Mouse (Mus musculus): Measurements from ENCODE around the gene Rab27a. TPM values are rescaled to one million over a fixed set of nuclear protein-coding genes. Genes with fewer than 3 reads are reported as not detected.

Rab27a gene
- 1 to 10 TPM; 4.5 to 5.6 TPM for total RNA-seq (2021)
- 2.3 TPM in 2 replicates for polyA plus RNA-seq (2012; rRNA removed)
- long read RNA-seq, partial matches to known transcripts: 0 of 3 reads
- long read RNA-seq, other reads (novel, unspliced or antisense): 1 of 3 reads

- H3K79me2 ChIP-seq (replicated peaks; ENCODE audit: control insufficient read depth, insufficient read depth, low read length): no peaks in the 10 kb centered on the region
- WGBS: 1% methylated on average over 41 of the region's 41 CpGs
- TF ChIP-seq EP300 (IDR thresholded peaks at IDR 0.05; ENCODE audit: insufficient read depth, low read depth, low read length): peak; percentile 72; the same call in 1 of the 2 replicates
- peak; percentile 99 for TF ChIP-seq CTCF (IDR thresholded peaks at IDR 0.05)
- peak; percentile 62 for TF ChIP-seq POLR2A (IDR thresholded peaks at IDR 0.05; ENCODE audit: insufficient read depth, low read depth, low read length)
- intact Hi-C loops (cut with DNase I): loop anchor here (1.0 to 5.0 kb wide), 4 partner anchors 22 to 77 kb away; partner anchors contain the start of gene Rsl24d1
- H3K9ac ChIP-seq (ENCODE audit: low read depth, low read length): peak within 1 kb of the TSS; percentile 86
- peak within 1 kb of the TSS; percentile 47 for H3K4me3 ChIP-seq
- no peaks in the 10 kb centered on the region for H3K36me3 ChIP-seq (ENCODE audit: control insufficient read depth, insufficient read depth, low read length)
- DNase-seq: peak; percentile 81 to 82
- H3K4me1 ChIP-seq (ENCODE audit: control insufficient read depth, insufficient read depth, low read length): peaks cover 5% of the 10 kb centered on the region
- no peaks in the 10 kb centered on the region for H3K27me3 ChIP-seq (ENCODE audit: control insufficient read depth, insufficient read depth, low read length)
- H3K27ac ChIP-seq: peak within 1 kb of the TSS; percentile 64
These were observed at the start of gene Rab27a for GRCm38 (mm10) chr9:73044146-73045079. Gene Rab27a (plus strand): TSS chr9:73044854.

- Histone ChIP-seq H3K79me2 (replicated peaks; ENCODE audit: control insufficient read depth, insufficient read depth, low read length) (peaks cover 2% of the 10 kb centered on the region; the same call in 1 of the 2 replicates), H3K27me3 (ENCODE audit: control insufficient read depth, insufficient read depth, low read length) (no peaks in the 10 kb centered on the region), H3K4me3 (no peak overlapping the region), H3K4me1 (ENCODE audit: control insufficient read depth, insufficient read depth, low read length) (no peaks in the 10 kb centered on the region; the same call in none of the 2 replicates), H3K9ac (ENCODE audit: low read depth, low read length) (no peak overlapping the region), H3K27ac (no peak overlapping the region; the same call in 1 of the 2 replicates), H3K36me3 (ENCODE audit: control insufficient read depth, insufficient read depth, low read length) (no peaks in the 10 kb centered on the region; the same call in 1 of the 2 replicates)
- DNase-seq: no peak
- intact Hi-C loops (cut with DNase I): no loop called here
- TF ChIP-seq EP300 (IDR thresholded peaks at IDR 0.05; ENCODE audit: insufficient read depth, low read depth, low read length) (no peak), CTCF (IDR thresholded peaks at IDR 0.05) (no peak), POLR2A (IDR thresholded peaks at IDR 0.05; ENCODE audit: insufficient read depth, low read depth, low read length) (no peak)
These were observed 48.5 kb upstream of the Rab27a start for GRCm38 (mm10) chr9:72996167-72996566.

- peaks cover 2% of the 10 kb centered on the region; the same call in 1 of the 2 replicates for H3K79me2 ChIP-seq (replicated peaks; ENCODE audit: control insufficient read depth, insufficient read depth, low read length)
- H3K9ac ChIP-seq (ENCODE audit: low read depth, low read length): no peak overlapping the region
- DNase-seq: no peak
- H3K27me3 ChIP-seq (ENCODE audit: control insufficient read depth, insufficient read depth, low read length): no peaks in the 10 kb centered on the region
- WGBS: 73% methylated on average over 7 of the region's 7 CpGs
- TF ChIP-seq CTCF (IDR thresholded peaks at IDR 0.05) (no peak), EP300 (IDR thresholded peaks at IDR 0.05; ENCODE audit: insufficient read depth, low read depth, low read length) (no peak), POLR2A (IDR thresholded peaks at IDR 0.05; ENCODE audit: insufficient read depth, low read depth, low read length) (no peak)
- intact Hi-C loops (cut with DNase I): no loop called here
- H3K27ac ChIP-seq: no peak overlapping the region; the same call in 1 of the 2 replicates
- H3K4me1 ChIP-seq (ENCODE audit: control insufficient read depth, insufficient read depth, low read length): no peaks in the 10 kb centered on the region; the same call in 1 of the 2 replicates
- H3K36me3 ChIP-seq (ENCODE audit: control insufficient read depth, insufficient read depth, low read length): no peaks in the 10 kb centered on the region; the same call in 1 of the 2 replicates
- no peak overlapping the region for H3K4me3 ChIP-seq
These were observed 47.8 kb upstream of the Rab27a start for GRCm38 (mm10) chr9:72996806-72997205.

- H3K79me2 ChIP-seq (replicated peaks; ENCODE audit: control insufficient read depth, insufficient read depth, low read length): no peaks in the 10 kb centered on the region
- H3K4me3 ChIP-seq: no peak overlapping the region
- H3K4me1 ChIP-seq (ENCODE audit: control insufficient read depth, insufficient read depth, low read length): no peaks in the 10 kb centered on the region; the same call in 1 of the 2 replicates
- H3K27me3 ChIP-seq (ENCODE audit: control insufficient read depth, insufficient read depth, low read length): no peaks in the 10 kb centered on the region
- TF ChIP-seq CTCF (IDR thresholded peaks at IDR 0.05): peak; percentile 38
- no peak for TF ChIP-seq POLR2A (IDR thresholded peaks at IDR 0.05; ENCODE audit: insufficient read depth, low read depth, low read length)
- no peak for TF ChIP-seq EP300 (IDR thresholded peaks at IDR 0.05; ENCODE audit: insufficient read depth, low read depth, low read length)
- H3K9ac ChIP-seq (ENCODE audit: low read depth, low read length): no peak overlapping the region
- intact Hi-C loops (cut with DNase I): no loop called here
- no peak for DNase-seq
- no peaks in the 10 kb centered on the region; the same call in 1 of the 2 replicates for H3K36me3 ChIP-seq (ENCODE audit: control insufficient read depth, insufficient read depth, low read length)
- no peak overlapping the region for H3K27ac ChIP-seq
- 66% methylated on average over 2 of the region's 2 CpGs for WGBS
These were observed 44.2 kb upstream of the Rab27a start for GRCm38 (mm10) chr9:73000487-73000886.

- TF ChIP-seq EP300 (IDR thresholded peaks at IDR 0.05; ENCODE audit: insufficient read depth, low read depth, low read length): no peak
- no peak for TF ChIP-seq POLR2A (IDR thresholded peaks at IDR 0.05; ENCODE audit: insufficient read depth, low read depth, low read length)
- TF ChIP-seq CTCF (IDR thresholded peaks at IDR 0.05): no peak
- Histone ChIP-seq H3K9ac (ENCODE audit: low read depth, low read length) (no peak overlapping the region), H3K4me3 (no peak overlapping the region), H3K36me3 (ENCODE audit: control insufficient read depth, insufficient read depth, low read length) (no peaks in the 10 kb centered on the region), H3K27ac (no peak overlapping the region), H3K4me1 (ENCODE audit: control insufficient read depth, insufficient read depth, low read length) (no peaks in the 10 kb centered on the region), H3K27me3 (ENCODE audit: control insufficient read depth, insufficient read depth, low read length) (no peaks in the 10 kb centered on the region), H3K79me2 (replicated peaks; ENCODE audit: control insufficient read depth, insufficient read depth, low read length) (no peaks in the 10 kb centered on the region)
- intact Hi-C loops (cut with DNase I): no loop called here
- WGBS: 89% methylated on average over 13 of the region's 13 CpGs
- DNase-seq: no peak
These were observed 43.2 kb upstream of the Rab27a start for GRCm38 (mm10) chr9:73001314-73002011.

Measured in heart, adult 2 months (tissue).